Mouse (Mus musculus) lung, embryonic 16.5 days (tissue): ENCODE results near the gene Mrpl34. TPM values are rescaled to one million over a fixed set of nuclear protein-coding genes. Genes with fewer than 3 reads are reported as not detected.

Source experiments
- ATAC-seq: fragments of 200-750 bp; cut with Nextera tagmentation; 2 replicates; pipeline ENCODE4 v1.8.0; 2017; ENCODE audit warnings: low read depth, mild to moderate bottlenecking, moderate library complexity
- H3K27ac ChIP-seq: fragments of 300-500 bp; sonication (generic); 2 replicates; pipeline ENCODE4 v1.5.1; 2014; ENCODE audit warnings: mild to moderate bottlenecking, control low read depth, low read length
- H3K27me3 ChIP-seq: fragments of 300-500 bp; sonication (generic); 2 replicates; pipeline ENCODE4 v1.6.1; 2014; ENCODE audit warnings: low read depth, low read length, mixed read lengths; ENCODE audit not compliant: control insufficient read depth, insufficient read depth
- H3K36me3 ChIP-seq: fragments of 300-500 bp; sonication (generic); 2 replicates; pipeline ENCODE4 v1.6.1; 2014; ENCODE audit warnings: low read length; ENCODE audit not compliant: control insufficient read depth, insufficient read depth
- H3K4me1 ChIP-seq: fragments of 300-500 bp; sonication (generic); replicated peaks from 2 replicates; pipeline ENCODE4 v1.6.1; 2014; ENCODE audit warnings: low read length, mixed read lengths; ENCODE audit not compliant: control insufficient read depth, insufficient read depth
- H3K4me2 ChIP-seq: fragments of 300-500 bp; sonication (generic); 2 replicates; pipeline ENCODE4 v1.6.1; 2014; ENCODE audit warnings: low read depth, low read length, control low read depth
- H3K4me3 ChIP-seq: fragments of 300-500 bp; sonication (generic); 2 replicates; pipeline ENCODE4 v1.5.1; 2014; ENCODE audit warnings: mild to moderate bottlenecking, low read length, control low read depth
- H3K9ac ChIP-seq: fragments of 300-500 bp; sonication (generic); 2 replicates; pipeline ENCODE4 v1.6.1; 2014; ENCODE audit warnings: low read length, control low read depth
- H3K9me3 ChIP-seq: fragments of 300-500 bp; sonication (generic); 2 replicates; pipeline ENCODE4 v1.6.1; 2016; ENCODE audit warnings: low read length; ENCODE audit not compliant: control insufficient read depth
- WGBS: fragments of 180-500 bp; shearing (Covaris S2); extraction: QIAGEN DNeasy Blood & Tissue Kit; methylation state at CpG from one replicate; pipeline ENCODE4 v1.1.7; 2014; 5-methylcytosine and 5-hydroxymethylcytosine counted together
- polyA plus RNA-seq: library from polyadenylated mRNA; unstranded; fragments of >200 nt; fragmentation: Nextera tagmentation; extraction: Ambion mirVana; gene quantifications from 2 replicates; pipeline ENCODE4 v1.2.1, GENCODE M21; 2015

Mrpl34 gene
- polyA plus RNA-seq, 1 experiment from 2014 or later: 151 TPM

DNA sequence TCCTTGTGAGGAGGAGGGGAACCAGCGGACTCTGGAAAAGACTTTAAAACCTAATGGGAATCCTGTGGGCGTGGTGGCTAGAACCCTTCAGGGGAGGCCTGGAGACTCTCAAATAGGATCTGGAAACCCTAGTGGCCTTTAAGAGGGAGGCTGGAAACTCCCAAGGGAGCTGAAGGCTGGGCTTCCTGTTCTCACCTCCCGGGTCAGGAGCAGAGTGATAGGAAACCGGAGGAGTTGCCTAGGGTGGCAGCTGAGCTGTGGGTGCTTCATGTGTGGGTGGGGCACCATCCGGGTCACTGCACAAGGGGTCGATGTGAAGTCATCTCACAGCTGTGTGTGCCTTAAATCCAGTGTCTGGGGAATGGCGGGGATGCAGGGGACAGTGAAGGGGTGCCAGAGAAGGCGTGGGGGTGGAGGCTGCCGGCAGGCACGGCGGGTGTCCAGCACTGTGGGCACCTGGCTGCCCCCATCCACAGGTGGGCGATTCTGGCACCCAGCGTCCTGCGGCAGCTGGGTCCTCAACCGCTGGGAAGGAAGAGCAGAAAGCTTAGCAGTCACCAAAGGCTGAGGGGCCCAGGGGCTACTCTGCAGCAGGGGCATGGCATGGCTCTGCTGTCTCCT lies 33.2 kb downstream of the Mrpl34 start:
- Histone ChIP-seq H3K4me1 (peaks cover 44% of the 10 kb centered on the region), H3K36me3 (peaks cover 3% of the 10 kb centered on the region; the same call in 1 of the 2 replicates), H3K27ac (peak overlapping the region; percentile 68), H3K27me3 (no peaks in the 10 kb centered on the region), H3K9ac (peak overlapping the region; percentile 6; the same call in 1 of the 2 replicates), H3K9me3 (no peaks in the 10 kb centered on the region), H3K4me3 (no peak overlapping the region), H3K4me2 (no peak overlapping the region)
- peak; percentile 1; the same call in 1 of the 2 replicates for ATAC-seq
- WGBS: 24% methylated on average over 15 of the region's 15 CpGs

DNA sequence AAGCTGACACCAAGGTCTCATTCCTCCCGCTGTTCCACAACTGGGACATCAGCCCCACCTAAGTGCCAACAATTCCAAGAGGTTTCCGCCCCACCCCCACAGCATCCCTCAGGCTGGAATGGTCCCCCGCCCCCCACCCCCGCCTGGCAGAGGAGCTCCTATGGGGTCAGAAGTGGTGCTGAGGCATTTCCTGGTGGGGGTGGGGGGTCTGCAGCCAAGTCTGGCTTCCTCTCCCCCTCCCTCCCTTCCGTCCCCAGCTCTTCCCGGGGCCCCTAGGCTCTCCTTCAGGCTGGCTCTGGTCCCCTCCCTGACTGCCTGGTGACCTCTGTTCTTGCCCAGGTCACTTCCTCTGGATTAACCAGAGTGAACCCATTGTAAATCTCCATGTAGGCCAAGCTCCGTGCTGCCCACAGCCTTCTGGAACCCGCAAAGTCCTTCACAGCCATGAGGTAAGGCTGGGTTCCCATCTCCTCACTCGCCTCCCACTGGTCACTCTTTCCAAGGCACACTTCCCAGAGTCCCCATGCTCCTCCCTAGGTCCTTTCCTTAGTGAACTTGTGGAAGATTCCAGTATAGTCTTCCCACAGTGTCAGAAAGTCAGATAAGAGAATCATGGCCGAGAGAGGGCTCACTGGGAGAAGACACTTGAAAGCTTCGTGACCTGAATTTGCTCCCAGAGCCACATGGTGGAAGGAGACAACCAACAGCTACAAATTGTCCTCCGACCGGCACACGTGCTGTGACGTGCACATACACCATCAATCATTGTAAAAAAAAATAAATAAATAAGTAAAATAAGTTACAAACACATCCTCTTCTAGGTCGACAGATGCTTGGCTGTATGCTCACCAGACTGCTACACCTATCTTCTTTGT lies 34.3 kb downstream of the Mrpl34 start:
- Histone ChIP-seq H3K27ac (peak overlapping the region; percentile 68), H3K4me3 (no peak overlapping the region), H3K36me3 (no peaks in the 10 kb centered on the region), H3K4me1 (peaks cover 44% of the 10 kb centered on the region), H3K9ac (peak overlapping the region; percentile 6), H3K9me3 (no peaks in the 10 kb centered on the region), H3K4me2 (peak overlapping the region; percentile 23; the same call in 1 of the 2 replicates), H3K27me3 (no peaks in the 10 kb centered on the region)
- peak; percentile 41 for ATAC-seq
- WGBS: 17% methylated on average over 16 of the region's 16 CpGs

DNA sequence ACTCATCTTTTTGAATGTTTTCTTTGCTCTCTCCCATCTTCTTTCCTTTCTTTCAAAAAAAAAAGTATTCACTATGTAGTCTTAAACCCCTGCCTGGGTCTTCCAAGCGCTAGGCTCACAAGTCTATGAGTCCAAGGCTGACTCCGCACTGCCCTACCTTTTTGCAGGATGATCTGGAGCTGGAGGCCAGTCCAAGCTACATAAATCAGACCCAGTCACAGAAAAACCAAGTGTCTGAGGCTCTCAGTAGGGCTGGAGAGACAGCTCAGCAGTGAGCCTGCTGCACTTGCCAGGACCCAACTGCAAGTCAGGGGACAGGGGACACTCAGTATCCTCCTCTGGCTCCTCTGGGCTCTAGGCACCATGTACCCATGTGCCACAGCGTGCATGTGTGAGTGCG lies 39.6 kb downstream of the Mrpl34 start:
- Histone ChIP-seq H3K4me3 (no peak overlapping the region), H3K27me3 (peaks cover 23% of the 10 kb centered on the region), H3K4me2 (no peak overlapping the region), H3K9ac (no peak overlapping the region), H3K27ac (no peak overlapping the region), H3K4me1 (peaks cover 8% of the 10 kb centered on the region), H3K36me3 (no peaks in the 10 kb centered on the region), H3K9me3 (no peaks in the 10 kb centered on the region)
- ATAC-seq: no peak
- WGBS: 89% methylated on average over 4 of the region's 4 CpGs

DNA sequence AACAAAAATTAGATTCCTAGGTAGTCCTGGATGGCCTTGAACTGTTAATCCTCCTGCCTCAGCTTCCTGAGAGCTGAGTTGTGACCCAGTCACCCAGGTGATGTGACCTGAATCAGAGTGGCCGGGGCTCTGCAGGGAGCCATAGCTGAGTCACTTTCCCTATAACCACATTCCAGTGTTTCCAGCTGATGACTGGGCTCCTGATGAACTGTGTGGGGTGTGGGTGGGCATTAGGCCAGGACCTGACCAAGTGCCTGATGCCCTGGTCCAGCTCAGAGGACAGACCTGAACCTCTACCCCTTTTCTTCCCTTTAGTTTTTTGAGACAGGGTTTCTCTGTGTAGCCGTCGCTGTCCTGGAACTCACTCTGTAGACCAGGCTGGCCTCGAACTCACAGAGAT lies 40.6 kb downstream of the Mrpl34 start:
- H3K9me3 ChIP-seq: no peaks in the 10 kb centered on the region
- no peak overlapping the region for H3K27ac ChIP-seq
- peaks cover 30% of the 10 kb centered on the region for H3K27me3 ChIP-seq
- H3K4me2 ChIP-seq: no peak overlapping the region
- ATAC-seq: no peak
- H3K4me3 ChIP-seq: no peak overlapping the region
- H3K36me3 ChIP-seq: no peaks in the 10 kb centered on the region
- no peak overlapping the region for H3K9ac ChIP-seq
- 91% methylated on average over 4 of the region's 4 CpGs for WGBS
- peaks cover 5% of the 10 kb centered on the region; the same call in 1 of the 2 replicates for H3K4me1 ChIP-seq

DNA sequence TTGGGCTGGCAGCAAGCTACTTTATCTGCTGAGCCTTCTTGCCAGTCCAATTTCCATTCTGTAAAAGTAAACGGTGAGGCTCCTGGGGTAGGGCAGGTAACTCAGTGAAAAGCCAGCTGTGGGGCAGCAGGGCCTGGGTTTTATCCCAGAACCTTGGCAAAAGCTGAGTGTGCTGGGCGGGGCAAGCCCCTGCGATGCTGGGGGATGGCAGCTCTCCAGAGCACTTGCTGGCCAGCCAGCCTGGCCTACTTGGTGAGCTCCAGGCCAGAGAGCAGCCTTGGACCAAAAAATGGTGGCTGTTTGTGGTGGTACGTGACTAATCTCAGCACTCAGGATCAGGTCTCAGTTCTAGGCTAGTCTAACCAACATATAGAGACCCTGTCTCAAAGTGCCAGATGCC lies 41.2 kb downstream of the Mrpl34 start:
- Histone ChIP-seq H3K27me3 (peaks cover 30% of the 10 kb centered on the region), H3K4me1 (peaks cover 5% of the 10 kb centered on the region; the same call in 1 of the 2 replicates), H3K27ac (no peak overlapping the region), H3K36me3 (no peaks in the 10 kb centered on the region), H3K4me3 (no peak overlapping the region), H3K9ac (no peak overlapping the region), H3K9me3 (no peaks in the 10 kb centered on the region), H3K4me2 (no peak overlapping the region)
- 77% methylated on average over 4 of the region's 4 CpGs for WGBS
- ATAC-seq: no peak

DNA sequence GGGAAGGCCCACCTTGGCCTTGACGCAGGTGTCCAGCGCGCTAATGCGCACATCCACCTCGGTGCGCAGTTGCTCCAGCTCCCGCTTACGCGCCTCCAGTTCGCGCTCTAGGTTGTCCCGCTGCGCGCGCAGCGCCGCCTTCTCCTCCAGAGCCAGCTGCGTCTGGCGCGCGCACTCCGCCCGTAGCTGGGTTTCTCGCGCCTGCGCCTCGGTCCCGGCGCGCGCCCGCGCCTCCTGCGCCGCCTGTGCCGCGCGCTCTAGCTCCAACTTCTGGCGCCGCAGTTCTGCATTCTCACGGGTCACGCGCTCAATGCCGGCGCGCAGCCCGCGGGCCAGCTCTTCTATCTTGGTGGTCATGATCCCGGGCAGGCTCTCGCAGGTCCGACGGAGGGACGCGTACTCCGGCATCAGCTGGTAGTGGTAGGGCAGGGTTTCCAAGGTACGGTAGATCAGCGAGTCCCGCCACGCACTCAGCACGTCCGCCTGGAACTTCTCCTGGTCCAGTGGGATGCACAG lies 42.9 kb downstream of the Mrpl34 start:
- peak overlapping the region; percentile 46 for H3K4me3 ChIP-seq
- peak overlapping the region; percentile 61 for H3K4me2 ChIP-seq
- peaks cover 6% of the 10 kb centered on the region; the same call in 1 of the 2 replicates for H3K4me1 ChIP-seq
- H3K27ac ChIP-seq: no peak overlapping the region
- H3K36me3 ChIP-seq: no peaks in the 10 kb centered on the region
- H3K27me3 ChIP-seq: peaks cover 30% of the 10 kb centered on the region
- no peaks in the 10 kb centered on the region for H3K9me3 ChIP-seq
- WGBS: 0% methylated on average over 61 of the region's 61 CpGs
- H3K9ac ChIP-seq: peak overlapping the region; percentile 61
- peak; percentile 75 for ATAC-seq

DNA sequence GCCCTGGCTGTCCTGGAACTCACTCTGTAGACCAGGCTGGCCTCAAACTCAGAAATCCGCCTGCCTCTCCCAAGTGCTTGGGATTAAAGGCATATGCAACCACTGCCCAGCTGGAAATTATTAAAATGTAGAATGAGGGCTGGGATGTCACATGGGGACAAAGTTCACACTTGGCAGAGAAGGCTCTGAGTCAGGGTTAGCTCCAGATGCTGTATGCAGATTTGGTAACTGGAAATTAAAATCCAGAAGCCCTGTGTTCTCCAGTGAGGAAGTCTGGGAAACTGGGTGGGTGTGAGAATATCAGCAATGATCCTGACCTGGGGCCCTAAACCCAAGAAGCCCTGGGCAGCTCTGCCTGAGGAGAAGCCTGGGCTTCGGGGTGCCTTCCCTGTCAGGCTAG lies 44.6 kb downstream of the Mrpl34 start:
- ATAC-seq: no peak
- Histone ChIP-seq H3K4me1 (peaks cover 7% of the 10 kb centered on the region; the same call in 1 of the 2 replicates), H3K36me3 (no peaks in the 10 kb centered on the region), H3K27ac (no peak overlapping the region), H3K9ac (no peak overlapping the region), H3K9me3 (no peaks in the 10 kb centered on the region), H3K27me3 (peaks cover 30% of the 10 kb centered on the region), H3K4me2 (peak overlapping the region; percentile 48), H3K4me3 (peak overlapping the region; percentile 43)
- 67% methylated on average over 2 of the region's 2 CpGs for WGBS

DNA sequence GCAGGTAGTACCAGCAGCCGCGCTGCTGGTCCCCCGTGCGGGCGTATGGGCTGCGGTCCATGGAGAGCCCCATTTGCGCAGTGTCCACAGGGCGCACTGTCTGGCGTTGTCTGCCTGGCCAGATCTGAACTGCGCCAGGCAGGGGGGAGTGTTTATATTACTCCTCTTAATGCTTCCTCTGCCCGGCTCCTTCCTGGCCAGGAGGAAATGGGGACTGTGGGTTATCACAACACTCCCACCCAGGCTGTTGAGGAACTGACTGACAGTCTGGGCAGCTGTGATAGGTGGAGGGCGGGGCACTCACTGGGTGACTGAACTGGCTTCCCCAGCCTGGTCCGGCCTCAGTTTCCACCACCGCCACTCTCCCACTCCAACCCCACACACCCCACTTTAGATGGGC lies 46.9 kb downstream of the Mrpl34 start, which contains the start of gene Plvap:
Gene Plvap, minus strand, starts transcription at position 109 of the 400 bp plus-strand sequence.
- 18% methylated on average over 14 of the region's 14 CpGs for WGBS
- peak within 1 kb of the TSS; percentile 43 for H3K4me3 ChIP-seq
- H3K9ac ChIP-seq: peak within 1 kb of the TSS; percentile 35
- H3K27ac ChIP-seq: peak within 1 kb of the TSS; percentile 22; the same call in 1 of the 2 replicates
- H3K36me3 ChIP-seq: no peaks in the 10 kb centered on the region
- no peaks in the 10 kb centered on the region for H3K9me3 ChIP-seq
- peak within 1 kb of the TSS; percentile 48 for H3K4me2 ChIP-seq
- H3K4me1 ChIP-seq: peaks cover 7% of the 10 kb centered on the region; the same call in 1 of the 2 replicates
- ATAC-seq: peak; percentile 84
- peaks cover 28% of the 10 kb centered on the region for H3K27me3 ChIP-seq
